Mouse (Mus musculus) heart, embryonic 16.5 days (tissue): Measurements from ENCODE around the gene Arfip2. TPM values are rescaled to one million over a fixed set of nuclear protein-coding genes. Genes with fewer than 3 reads are reported as not detected.

Experiments
- ATAC-seq: fragments of 200-750 bp; cut with Nextera tagmentation; replicated peaks from 2 replicates; pipeline ENCODE4 v1.8.0; 2017; ENCODE audit warnings: moderate number of reproducible peaks; ENCODE audit not compliant: insufficient read depth, low FRiP score; ENCODE audit errors: extremely low read depth
- H3K27ac ChIP-seq: fragments of 300-500 bp; sonication (generic); 2 replicates; pipeline ENCODE4 v1.5.1; 2014; ENCODE audit warnings: mild to moderate bottlenecking, low read length, control low read depth, moderate library complexity
- H3K27me3 ChIP-seq: fragments of 300-500 bp; sonication (generic); 2 replicates; pipeline ENCODE4 v1.6.1; 2014; ENCODE audit warnings: low read length, mixed read lengths; ENCODE audit not compliant: control insufficient read depth, insufficient read depth
- H3K36me3 ChIP-seq: fragments of 300-500 bp; sonication (generic); 2 replicates; pipeline ENCODE4 v1.6.1; 2014; ENCODE audit not compliant: control insufficient read depth, insufficient read depth
- H3K4me1 ChIP-seq: fragments of 300-500 bp; sonication (generic); 2 replicates; pipeline ENCODE4 v1.6.1; 2014; ENCODE audit warnings: low read length, mixed read lengths; ENCODE audit not compliant: control insufficient read depth, insufficient read depth
- H3K4me2 ChIP-seq: fragments of 300-500 bp; sonication (generic); 2 replicates; pipeline ENCODE4 v1.6.1; 2014; ENCODE audit warnings: low read depth, mild to moderate bottlenecking, control low read depth, low read length
- H3K4me3 ChIP-seq: fragments of 300-500 bp; sonication (generic); 2 replicates; pipeline ENCODE4 v1.5.1; 2014; ENCODE audit warnings: mild to moderate bottlenecking, control low read depth, low read length
- H3K9ac ChIP-seq: fragments of 300-500 bp; sonication (generic); 2 replicates; pipeline ENCODE4 v1.6.1; 2014; ENCODE audit warnings: low read length, control low read depth
- H3K9me3 ChIP-seq: fragments of 300-500 bp; sonication (generic); replicated peaks from 2 replicates; pipeline ENCODE4 v1.6.1; 2016; ENCODE audit warnings: low read length; ENCODE audit not compliant: control insufficient read depth
- WGBS: fragments of 180-500 bp; shearing (Covaris S2); extraction: QIAGEN DNeasy Blood & Tissue Kit; methylation state at CpG from one replicate; pipeline ENCODE4 v1.1.7; 2014; 5-methylcytosine and 5-hydroxymethylcytosine counted together
- polyA plus RNA-seq: library from polyadenylated mRNA; unstranded; fragments of >200 nt; fragmentation: Nextera tagmentation; extraction: Ambion mirVana; gene quantifications from 2 replicates; pipeline ENCODE4 v1.2.1, GENCODE M21; 2015

Gene Arfip2
- polyA plus RNA-seq, 1 experiment from 2014 or later: 46.6 TPM

DNA sequence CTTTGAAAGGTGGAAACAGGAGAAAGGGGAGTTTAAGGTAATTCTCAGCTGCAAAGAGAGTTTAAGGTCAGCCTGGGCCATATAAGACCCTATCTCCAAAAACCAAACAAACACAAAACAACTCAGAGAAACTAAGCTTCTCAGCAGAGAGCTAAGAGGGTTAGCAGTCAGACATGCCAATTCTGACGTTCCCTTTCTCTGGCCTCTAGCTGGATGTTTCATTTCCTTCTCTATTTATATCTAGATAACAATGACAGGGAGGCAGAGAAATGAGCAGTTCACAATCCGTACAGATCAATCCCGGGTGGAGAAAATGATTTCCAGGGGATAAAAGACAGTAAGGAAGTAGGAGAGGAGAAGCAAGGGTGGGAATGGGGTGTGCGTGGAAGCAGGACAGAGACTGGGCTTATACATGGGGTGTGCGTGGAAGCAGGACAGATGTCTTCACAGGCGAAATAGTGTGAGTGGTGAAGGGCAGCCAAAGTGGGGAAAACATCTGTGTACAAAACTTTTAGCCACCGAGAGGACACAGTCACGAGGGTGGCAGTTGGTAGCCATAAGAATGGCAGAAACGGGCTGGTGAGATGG lies 51.8 kb downstream of the Arfip2 start:
- no peak for ATAC-seq
- no peaks in the 10 kb centered on the region for H3K4me1 ChIP-seq
- H3K4me2 ChIP-seq: no peak overlapping the region
- H3K36me3 ChIP-seq: no peaks in the 10 kb centered on the region
- H3K9me3 ChIP-seq: no peaks in the 10 kb centered on the region
- no peak overlapping the region for H3K9ac ChIP-seq
- no peaks in the 10 kb centered on the region for H3K27me3 ChIP-seq
- no peak overlapping the region for H3K27ac ChIP-seq
- H3K4me3 ChIP-seq: no peak overlapping the region
- WGBS: 50% methylated on average over 9 of the region's 9 CpGs

Other genes with a start within 250 kb of the Arfip2 start
- 32.5 and 34.5 TPM in 2 replicates for gene Fam160a2, start 240.4 kb downstream of the Arfip2 start, polyA plus RNA-seq
- 0.05 TPM in 1 of 2 replicates, not detected in the other for gene Cnga4, start 235.8 kb downstream of the Arfip2 start, polyA plus RNA-seq
- gene Cckbr, start 214.7 kb downstream of the Arfip2 start, polyA plus RNA-seq: not detected in 2 replicates
- 97.4 and 97.5 TPM in 2 replicates for gene Cavin3, start 158.1 kb downstream of the Arfip2 start, polyA plus RNA-seq
- 61.7 and 65.0 TPM in 2 replicates for gene Smpd1, start 86.1 kb downstream of the Arfip2 start, polyA plus RNA-seq
- gene Apbb1, start 58.8 kb downstream of the Arfip2 start, polyA plus RNA-seq: 44.5 and 49.5 TPM in 2 replicates
- 0.25 and 0.91 TPM in 2 replicates for gene Hpx, start 40.3 kb downstream of the Arfip2 start, polyA plus RNA-seq
- 32.9 and 35.7 TPM in 2 replicates for gene Trim3, start 6.8 kb downstream of the Arfip2 start, polyA plus RNA-seq
- gene Timm10b, start 360 bp downstream of the Arfip2 start, polyA plus RNA-seq: 147 and 158 TPM in 2 replicates
- gene Gm45799, start 136 bp upstream of the Arfip2 start, polyA plus RNA-seq: 30.8 and 36.5 TPM in 2 replicates
- gene Dnhd1, start 10.4 kb upstream of the Arfip2 start, polyA plus RNA-seq: 0.38 and 0.49 TPM in 2 replicates
- gene Ilk, start 96.2 kb upstream of the Arfip2 start, polyA plus RNA-seq: 403 and 415 TPM in 2 replicates
- 21.7 and 22.2 TPM in 2 replicates for gene Rrp8, start 97.0 kb upstream of the Arfip2 start, polyA plus RNA-seq
- 89.0 and 94.2 TPM in 2 replicates for gene Taf10, start 103.9 kb upstream of the Arfip2 start, polyA plus RNA-seq
- gene Tpp1, start 111.8 kb upstream of the Arfip2 start, polyA plus RNA-seq: 74.6 and 77.5 TPM in 2 replicates
- 3.1 and 4.3 TPM in 2 replicates for gene Dchs1, start 147.2 kb upstream of the Arfip2 start, polyA plus RNA-seq
- 210 and 235 TPM in 2 replicates for gene Mrpl17, start 170.7 kb upstream of the Arfip2 start, polyA plus RNA-seq